Mouse (Mus musculus): ENCODE measurements around the gene Hnrnpl.
A peak's percentile ranks its signal among the peaks of the same experiment; 100 is the strongest.

The Hnrnpl gene

DNA sequence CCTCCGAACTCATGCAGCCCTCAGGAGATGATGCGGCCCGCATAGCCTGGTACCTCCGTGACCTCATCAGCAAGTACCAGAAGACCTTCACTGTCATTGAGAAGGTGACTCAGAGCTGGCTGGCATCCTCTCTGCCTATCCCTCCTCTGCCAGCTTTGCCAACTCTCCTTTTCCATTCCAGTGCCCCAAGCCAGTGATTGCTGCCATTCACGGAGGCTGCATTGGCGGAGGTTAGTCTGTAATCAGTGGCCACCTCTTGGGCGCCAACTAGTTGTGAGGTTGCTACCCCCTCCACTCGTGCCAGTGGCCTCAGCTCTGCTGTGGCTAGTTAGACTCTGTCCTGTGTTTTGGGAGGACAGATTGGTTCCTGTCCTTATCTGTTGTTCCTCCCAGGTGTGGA lies 21.5 kb downstream of the Hnrnpl start:
- no peak for DNase-seq (ENCODE audit: low spot score)

DNA sequence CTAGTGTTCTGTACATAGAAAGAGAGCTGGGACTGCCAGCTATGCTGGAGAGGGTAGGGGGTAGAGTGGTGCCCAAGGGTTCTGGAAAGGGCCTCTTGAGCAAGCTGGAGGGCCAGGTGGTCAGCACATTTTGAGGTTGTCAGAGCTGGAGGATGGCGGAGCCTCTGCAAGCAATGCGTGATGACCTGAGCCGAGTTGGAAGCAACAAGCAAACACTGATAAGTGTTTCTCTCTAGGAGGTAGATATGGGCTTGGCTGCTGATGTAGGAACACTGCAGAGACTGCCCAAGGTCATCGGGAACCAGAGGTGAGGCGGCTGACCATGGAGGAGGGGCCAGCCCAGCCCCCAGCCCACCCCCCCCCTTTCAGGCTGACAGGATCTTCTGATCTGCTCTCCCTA lies 22.6 kb downstream of the Hnrnpl start:
- no peak for DNase-seq (ENCODE audit: low spot score)

DNA sequence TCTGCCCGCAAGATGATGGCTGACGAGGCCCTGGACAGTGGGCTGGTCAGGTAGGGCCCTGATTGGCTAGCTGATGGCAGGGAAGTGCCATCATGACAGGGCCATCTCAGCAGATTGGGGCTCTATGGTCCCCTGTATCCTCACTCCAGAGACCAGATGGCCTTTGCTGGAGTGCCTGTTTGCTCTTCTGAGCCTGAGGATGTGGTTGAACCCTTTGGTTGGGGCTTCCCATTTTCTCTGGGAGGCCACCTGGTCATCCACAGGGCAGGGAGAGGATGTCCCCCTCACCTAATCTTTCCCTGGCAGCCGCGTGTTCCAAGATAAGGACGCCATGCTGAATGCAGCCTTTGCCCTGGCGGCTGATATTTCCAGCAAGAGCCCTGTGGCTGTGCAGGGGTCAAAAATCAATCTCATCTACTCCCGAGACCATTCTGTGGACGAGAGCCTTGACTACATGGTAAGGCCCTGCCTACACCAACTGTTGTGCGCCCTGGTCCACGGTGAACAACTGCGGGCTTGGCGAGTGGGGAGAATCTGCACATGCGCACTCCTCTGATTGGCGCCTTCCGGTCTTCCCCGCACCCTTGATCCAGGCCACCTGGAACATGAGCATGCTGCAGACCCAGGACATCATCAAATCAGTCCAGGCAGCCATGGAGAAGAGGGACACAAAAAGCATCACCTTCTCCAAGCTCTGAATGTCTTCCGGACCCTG lies 23.2 kb downstream of the Hnrnpl start:
- DNase-seq (ENCODE audit: low spot score): no peak

DNA sequence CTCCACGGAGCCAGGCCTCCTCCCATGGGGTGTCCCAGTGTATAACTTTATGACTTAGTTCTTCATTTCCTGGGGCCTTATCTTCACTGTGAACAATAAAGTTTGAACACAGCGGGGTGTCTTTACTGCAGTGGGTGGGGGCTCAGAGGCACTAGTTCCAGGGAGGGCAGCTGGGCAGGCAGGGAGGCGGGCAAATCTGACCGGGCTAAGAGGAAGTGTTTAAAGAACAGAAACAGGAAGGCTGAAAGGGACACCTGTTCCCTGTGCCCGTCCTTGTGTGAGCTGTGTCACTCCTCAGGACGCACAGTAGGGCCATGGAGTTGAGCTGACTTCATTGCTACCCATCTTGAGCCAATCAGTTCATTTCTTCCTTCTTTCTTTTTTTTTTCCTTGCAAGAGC lies 23.8 kb downstream of the Hnrnpl start:
- DNase-seq (ENCODE audit: low spot score): no peak

DNA sequence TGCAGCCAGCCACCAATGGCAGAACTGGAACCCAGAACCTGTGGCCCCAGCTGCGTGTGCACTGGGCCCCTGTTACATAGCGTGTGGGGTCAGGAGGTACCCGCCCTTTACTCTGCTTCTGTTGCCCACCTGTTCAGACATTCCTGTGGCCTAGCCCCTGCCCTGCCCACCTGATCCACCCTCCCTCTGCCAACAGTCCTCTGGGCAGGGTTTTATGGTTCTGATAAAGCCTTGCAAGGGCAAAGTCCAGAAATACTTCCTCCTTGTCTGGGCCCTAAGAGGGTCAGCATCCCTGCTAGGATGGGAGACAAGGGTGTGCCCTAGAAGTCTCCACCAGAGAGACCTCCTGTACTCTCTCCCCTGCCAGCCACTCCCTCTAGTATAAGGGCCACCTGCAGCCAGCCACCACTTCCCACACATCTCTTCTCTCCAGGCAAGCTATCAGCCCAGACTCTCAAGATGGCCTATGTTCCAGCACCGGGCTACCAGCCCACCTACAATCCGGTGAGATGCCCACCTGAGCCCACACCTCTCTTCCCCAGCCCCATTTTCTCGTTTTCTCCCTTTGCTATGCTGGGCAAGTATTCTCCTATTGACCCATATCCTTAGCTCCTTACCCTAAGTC lies 25.5 kb downstream of the Hnrnpl start, which contains the start of gene Lgals4:
Gene Lgals4 (plus strand): TSS at position 132 of the 625 bp plus-strand sequence.
- no peak for DNase-seq (ENCODE audit: low spot score)

DNA sequence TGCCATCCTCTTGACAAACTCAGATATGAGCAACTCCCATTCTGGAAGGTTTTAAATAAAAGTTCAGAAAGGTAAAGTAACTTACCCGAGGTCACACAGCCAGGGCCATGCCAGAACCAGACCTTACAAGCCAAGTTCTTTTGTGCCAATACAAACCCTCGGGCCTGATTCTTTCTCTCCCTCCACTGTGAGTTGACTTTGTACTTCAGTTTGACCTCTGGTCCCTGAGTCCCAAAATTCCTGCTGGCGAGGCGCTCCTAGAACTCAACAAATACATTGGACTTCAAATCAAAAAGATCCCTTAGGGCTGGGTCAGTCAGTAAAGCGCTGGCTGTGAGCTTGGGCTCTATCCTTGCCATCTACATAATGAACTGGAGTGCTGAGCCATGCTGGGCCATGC lies 28.6 kb downstream of the Hnrnpl start:
- DNase-seq (ENCODE audit: low spot score): no peak

DNA sequence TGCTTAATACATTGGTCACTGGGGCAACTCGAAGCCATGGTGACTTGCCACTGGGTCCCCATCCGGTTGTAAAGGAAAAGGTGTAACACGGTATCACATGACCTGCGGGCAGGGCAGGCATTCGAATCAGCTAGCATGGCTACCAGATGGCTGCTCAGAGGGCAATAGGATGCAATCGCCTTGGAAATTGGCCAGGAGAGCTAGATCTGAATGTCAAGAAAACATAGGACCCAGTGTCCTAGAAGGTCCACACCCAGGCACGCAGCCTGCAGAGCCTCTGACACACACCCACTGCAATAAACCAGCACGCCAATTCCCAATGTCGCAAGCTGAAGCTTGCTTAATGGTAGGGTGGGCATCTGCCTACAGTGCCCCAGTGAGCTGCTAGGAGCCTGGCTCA lies 30.0 kb downstream of the Hnrnpl start:
- peak; percentile 51 for DNase-seq (ENCODE audit: low spot score)

DNA sequence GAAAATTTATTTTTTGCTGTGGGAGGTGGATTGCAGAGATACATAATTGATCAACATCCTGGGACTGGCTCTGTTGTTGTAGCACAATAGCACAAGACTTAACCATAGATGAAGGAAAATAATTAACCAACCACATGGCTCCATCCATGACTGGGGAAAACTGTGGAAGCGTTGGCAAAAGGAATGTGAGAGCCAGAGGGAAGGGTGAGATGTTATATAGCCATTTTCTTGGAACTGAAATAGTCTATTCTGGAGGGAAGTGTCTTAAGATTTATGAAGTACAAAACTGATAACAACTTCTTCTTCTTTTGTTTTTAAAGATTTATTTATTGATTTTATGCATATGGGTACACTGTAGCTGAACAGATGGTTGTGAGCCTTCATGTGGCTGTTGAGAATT lies 38.9 kb downstream of the Hnrnpl start:
- no peak for DNase-seq (ENCODE audit: low spot score)

DNA sequence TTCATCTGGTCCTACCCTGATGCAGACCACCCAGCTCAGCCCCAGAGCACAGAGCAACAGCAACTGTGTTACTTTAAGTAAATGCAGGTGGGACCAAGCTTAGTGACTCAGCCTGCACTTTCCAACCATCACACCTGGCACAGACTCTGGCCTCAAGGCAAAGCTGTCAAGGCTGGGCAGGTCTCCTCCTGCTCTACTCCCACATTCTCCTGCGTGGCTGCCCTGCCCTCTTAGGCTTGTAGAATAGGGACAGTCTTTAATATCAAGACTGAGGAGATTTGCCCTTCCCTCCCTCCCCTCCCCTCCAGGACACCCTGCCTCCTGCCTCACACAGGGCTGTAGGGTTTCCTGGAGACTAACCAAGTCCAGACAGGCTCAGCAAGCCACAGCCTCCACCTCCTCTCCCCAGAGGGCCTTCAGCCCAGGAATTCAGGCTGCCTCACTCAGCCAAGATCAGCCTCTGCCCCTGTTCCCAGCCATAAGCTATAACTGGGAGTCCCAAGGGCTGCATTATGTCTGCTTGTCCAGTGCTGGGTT lies 41.4 kb downstream of the Hnrnpl start:
- DNase-seq (ENCODE audit: low spot score): no peak

DNA sequence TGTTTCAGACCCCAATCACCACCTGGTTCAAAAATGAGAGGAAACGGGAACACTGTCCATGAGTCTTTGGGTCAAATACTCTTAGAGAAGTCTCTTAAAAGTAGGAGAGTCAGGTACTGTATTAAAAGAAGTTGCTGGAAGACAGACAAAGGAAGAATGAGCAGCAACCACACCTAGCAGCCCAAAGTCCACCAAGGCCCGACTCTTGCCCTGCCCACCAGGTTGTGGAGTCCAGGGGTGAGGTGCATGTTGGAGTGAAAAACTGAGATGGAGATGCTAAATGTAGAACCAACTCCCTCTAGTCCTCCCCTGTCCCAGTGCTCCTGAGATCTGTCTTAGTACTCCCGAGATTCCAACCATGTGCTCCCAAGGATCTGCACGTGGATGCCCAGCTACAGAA lies 42.3 kb downstream of the Hnrnpl start:
- DNase-seq (ENCODE audit: low spot score): no peak

DNA sequence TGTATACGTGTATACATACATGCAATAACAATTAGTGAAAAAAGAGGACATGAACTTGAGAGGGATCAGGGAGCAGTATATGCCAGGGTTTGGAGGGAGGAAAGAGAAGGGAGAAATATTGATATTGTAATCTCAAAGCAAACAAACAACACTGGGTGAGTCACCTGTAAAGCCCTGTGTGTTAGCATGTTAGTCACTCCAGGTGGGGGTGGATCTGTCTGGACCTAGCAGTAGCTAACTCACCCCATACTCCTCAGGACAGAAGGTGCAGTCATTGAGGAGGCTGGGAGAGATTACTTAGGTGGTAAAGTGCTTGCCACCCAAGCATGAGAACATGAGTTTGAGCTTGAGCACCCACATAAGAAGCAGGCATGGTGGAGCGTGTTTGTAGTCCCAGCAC lies 51.6 kb downstream of the Hnrnpl start:
- DNase-seq (ENCODE audit: low spot score): no peak

DNA sequence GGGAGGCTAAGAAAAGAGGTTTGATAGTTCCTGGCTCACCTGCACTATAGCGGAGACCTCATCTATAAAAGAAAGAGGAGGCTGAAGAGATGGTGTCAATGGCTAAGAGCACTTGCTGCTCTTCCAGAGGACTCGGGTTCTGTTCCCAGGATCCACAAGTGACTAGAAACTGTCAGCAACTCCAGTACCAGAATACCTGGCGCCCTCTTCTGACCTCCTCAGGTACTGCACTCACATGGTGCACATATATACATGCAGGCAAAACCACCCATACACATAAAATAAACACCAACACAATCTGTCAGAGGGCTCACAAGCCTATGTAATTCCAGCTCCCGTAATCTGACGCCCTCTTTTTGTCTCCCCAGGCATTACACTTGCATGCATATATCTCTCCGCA lies 52.6 kb downstream of the Hnrnpl start:
- DNase-seq (ENCODE audit: low spot score): no peak

DNA sequence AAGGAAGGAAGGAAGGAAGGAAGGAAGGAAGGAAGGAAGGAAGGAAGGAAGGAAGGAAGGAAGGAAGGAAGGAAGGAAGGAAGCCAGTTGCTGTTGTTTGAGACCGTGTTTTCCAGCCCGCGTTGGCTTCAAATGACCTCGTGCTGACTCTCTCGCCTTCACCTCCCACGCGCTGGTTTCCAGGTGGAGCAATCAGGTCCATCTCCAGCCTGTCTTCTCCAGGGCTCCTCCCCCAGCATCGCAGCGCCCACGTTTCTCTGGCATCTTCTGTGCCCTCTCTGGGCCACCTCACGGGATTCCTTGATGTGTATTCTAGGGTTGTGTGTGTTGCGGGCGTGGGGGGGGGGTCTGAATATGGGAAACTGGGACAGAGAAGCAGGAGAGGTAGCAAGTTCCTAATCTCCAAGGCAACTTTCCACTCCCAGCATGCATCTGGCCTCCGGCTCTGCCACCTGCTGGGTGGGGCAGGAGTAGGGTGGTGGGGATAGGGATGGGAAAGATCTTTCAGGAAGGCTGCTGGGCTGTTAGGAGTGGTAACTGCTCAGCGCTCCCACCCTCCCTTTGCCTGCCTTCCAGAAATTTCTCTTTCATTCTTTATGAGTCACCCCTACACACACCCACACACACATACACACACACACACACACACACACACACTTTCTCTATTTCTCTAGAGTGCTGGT lies 54.6 kb downstream of the Hnrnpl start:
- no peak for DNase-seq (ENCODE audit: low spot score)

DNA sequence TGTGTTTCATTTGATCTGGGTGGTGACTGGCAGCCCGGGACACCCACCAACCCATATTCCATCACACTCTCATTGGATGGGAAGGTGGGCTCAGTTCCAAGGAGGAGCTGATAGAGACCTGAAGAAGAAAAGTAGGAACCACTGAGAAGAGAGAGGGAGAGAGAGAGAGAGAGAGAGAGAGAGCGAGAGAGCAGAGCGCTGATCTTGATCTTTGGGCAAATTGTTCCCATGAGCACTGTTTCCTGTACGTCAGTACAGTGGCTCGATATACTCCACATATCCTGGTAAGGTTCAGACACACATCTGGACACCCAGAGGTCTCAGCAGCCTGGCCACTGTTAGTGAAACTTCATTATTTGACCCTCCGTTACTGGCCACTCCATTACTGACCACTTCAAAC lies 55.2 kb downstream of the Hnrnpl start, which contains the start of gene Lgals7:
Gene Lgals7 (plus strand): TSS at position 314 of the 400 bp plus-strand sequence.
- DNase-seq (ENCODE audit: low spot score): no peak

DNA sequence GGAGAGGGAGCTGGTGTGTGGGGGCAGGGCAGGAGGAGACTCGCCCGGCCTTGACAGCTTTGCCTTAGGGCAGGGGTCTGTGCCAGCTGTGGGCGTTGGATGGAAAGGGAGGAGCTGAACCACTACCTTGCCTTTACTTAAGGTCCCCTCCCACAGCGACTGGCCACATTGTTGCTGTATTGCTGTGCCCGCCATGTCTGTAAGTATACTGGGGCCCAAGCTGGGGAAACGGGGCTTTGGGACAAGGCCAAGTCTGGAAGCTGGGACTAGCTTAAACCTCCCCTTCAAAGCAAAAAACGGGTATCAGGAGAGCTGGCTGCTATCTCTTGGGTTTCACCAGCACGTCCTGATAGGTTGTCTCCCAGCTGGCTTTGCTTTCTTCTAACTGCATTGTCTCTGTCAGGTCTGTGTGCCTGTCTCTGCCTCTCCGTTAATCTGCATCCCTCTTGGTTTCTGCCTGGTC lies 56.0 kb downstream of the Hnrnpl start:
- no peak for DNase-seq (ENCODE audit: low spot score)

DNA sequence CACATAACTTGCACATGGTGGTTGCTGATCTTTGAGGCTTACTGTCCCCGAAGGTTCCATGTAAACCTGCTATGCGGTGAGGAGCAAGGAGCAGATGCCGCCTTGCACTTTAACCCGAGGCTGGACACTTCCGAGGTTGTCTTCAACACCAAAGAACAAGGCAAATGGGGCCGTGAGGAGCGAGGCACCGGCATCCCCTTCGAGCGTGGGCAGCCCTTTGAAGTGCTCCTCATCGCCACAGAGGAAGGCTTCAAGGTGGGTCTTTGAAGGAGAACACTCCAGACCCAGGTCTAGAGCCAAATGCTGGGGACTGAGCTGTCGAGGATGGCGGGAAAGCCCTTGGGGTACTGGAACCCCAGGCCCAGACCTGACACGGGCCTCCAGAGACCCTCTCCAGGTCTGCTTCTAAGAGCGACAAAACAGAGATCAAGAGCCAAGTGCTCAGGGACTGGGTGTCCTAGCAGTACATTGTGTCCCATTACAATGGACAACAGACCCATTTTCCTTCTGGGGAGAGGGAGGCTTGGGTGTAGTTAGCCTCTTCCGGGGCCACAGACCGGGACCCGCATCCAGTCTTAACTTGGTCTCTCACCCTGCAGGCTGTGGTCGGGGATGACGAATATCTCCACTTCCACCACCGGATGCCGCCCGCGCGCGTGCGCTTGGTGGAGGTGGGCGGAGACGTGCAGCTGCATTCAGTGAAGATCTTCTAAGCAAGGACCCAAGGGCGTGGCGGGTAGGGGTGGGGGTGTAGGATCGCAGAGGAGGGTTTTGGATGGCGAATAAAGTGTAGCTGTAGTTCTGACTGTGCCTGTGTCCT lies 57.4 kb downstream of the Hnrnpl start:
- DNase-seq (ENCODE audit: low spot score): peak; percentile 91

DNA sequence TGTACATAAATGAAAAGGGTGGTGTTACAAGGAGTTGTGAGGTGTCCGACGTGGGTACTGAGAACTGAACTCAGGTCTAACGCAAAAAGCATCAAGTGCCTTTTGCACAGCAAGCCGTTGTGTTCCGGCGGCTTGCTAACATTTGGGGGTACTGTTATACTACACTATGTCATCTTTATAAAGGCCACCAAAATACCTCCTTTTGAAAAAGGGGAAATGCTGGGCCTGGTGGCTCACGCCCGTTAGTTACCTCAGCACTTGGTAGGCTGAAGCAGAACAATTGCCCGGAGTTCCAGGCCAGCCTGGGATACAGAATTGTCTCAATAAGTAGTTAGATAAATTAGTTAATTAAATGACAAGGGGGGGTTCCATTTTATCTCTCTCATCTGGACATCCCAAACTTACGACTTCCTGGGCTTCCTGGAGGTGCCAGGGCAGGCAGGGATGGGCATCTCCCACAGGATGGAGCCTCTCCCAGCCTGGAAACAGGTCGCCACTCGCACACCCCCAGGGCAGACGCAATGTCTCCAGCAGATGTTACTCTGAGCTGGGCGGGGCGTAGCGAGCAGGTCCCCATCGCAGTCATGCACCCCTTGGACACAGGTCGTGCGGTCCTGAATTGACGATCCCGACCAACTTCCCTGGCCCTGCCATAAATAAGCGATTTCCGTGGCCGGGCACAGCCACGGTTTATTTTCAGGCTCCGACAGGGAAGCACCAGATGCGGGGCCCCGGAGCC lies 58.6 kb downstream of the Hnrnpl start:
- DNase-seq (ENCODE audit: low spot score): peak; percentile 9

DNA sequence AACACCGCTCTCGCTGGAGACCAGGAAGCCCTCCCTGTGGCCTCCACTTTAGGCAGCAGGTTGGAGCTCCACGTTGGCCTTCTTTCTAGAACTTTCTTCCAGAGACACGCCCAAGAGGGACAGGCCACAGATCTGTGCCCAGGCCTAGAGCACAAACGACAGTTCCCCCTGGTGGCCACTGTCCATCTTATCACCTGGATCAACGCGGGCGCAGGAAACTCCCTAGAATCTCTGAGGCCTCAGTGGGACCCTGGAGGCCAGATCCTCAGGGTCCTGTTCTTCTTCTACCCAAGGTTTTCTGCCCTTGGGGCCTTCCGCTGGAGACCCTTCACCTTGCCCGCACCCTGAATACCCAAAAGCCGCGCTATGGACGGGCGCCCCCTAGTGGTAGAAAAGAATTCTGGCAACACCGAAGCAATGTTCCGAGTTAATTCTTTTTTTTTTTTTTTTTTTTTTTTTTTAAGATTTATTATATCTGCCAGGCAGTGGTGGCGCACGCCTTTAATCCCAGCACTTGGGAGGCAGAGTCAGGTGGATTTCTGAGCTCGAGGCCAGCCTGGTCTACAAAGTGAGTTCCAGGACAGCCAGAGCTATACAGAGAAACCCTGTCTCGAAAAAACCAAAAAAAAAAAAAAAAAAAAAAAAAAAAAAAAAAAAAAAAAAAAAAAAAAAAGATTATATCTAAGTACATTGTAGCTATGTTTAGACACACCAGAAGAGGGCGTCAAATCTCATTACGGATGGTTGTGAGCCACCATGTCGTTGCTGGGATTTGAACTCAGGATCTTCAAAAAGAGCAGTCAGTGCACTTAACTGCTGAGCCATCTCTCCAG lies 59.4 kb downstream of the Hnrnpl start:
- DNase-seq (ENCODE audit: low spot score): peak; percentile 79

DNA sequence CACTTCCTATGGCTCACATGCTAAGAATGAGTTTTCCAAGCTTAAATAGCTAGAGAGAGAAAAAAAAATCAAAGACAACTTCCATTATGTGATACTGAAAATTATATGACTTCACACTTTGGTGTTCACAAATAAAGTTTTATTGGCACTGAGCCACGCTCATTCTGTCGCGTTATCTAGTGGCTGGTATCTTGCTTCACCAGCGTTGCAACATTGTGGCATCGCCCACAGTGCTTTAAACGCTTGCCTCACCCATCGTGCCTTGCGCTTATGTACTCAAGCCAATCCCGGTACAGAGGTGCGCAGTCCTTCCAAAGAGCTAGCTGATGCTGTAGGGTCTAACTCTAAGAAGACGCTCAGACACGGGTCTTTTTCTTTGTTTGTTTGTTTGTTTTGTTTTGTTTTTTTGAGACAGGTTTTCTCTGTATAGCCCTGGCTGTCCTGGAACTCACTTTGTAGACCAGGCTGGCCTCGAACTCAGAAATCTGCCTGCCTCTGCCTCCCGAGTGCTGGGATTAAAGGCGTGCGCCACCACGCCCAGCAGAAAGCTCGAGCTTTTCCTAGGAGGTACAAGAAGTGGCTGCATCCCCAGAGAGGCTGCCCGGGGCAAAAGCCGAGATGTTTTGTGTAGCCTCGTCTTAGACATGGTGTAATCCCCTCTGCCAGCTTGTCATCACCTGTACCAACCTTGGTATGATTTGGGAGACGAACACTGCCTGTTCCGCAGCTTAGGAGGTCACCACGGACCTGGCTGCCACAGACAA lies 62.7 kb downstream of the Hnrnpl start:
- DNase-seq (ENCODE audit: low spot score): no peak

Data from lung, postnatal 25 days (tissue).